Mouse (Mus musculus): ENCODE measurements around the gene Ptprq.

GRCm38 (mm10) chr10:107662372-107663065 is 57.3 kb downstream of the Ptprq start:
- TF ChIP-seq CTCF (IDR thresholded peaks at IDR 0.05; ENCODE audit: low read depth) (no peak), EP300 (IDR thresholded peaks at IDR 0.05; ENCODE audit: low read depth) (no peak)
